Mouse (Mus musculus) embryonic facial prominence, embryonic 11.5 days (tissue): ENCODE data around the gene Lcn10. TPM values are rescaled to one million over a fixed set of nuclear protein-coding genes. Genes with fewer than 3 reads are reported as not detected.

Experiments used
- ATAC-seq: fragments of 200-750 bp; cut with Nextera tagmentation; replicated peaks from 2 replicates; pipeline ENCODE4 v1.8.0; 2017; ENCODE audit warnings: low read depth; ENCODE audit not compliant: insufficient number of reproducible peaks, low FRiP score, low TSS enrichment
- DNase-seq: peaks from one replicate; pipeline ENCODE4 v3.0.0-alpha.2; 2015; ENCODE audit warnings: low spot score
- H3K27ac ChIP-seq: fragments of 300-500 bp; sonication (generic); replicated peaks from 2 replicates; pipeline ENCODE4 v1.5.1; 2014; ENCODE audit warnings: mild to moderate bottlenecking, low read depth, low read length, control low read depth
- H3K27me3 ChIP-seq: fragments of 300-500 bp; sonication (generic); 2 replicates; pipeline ENCODE4 v1.6.1; 2014; ENCODE audit warnings: mild to moderate bottlenecking, low read length, moderate library complexity, mixed read lengths; ENCODE audit not compliant: control insufficient read depth, insufficient read depth
- H3K36me3 ChIP-seq: fragments of 300-500 bp; sonication (generic); replicated peaks from 2 replicates; pipeline ENCODE4 v1.6.1; 2014; ENCODE audit warnings: low read depth, mild to moderate bottlenecking, low read length, moderate library complexity, mixed read lengths; ENCODE audit not compliant: control insufficient read depth, insufficient read depth
- H3K4me1 ChIP-seq: fragments of 300-500 bp; sonication (generic); 2 replicates; pipeline ENCODE4 v1.6.1; 2014; ENCODE audit warnings: low read length, mixed read lengths; ENCODE audit not compliant: control insufficient read depth, insufficient read depth
- H3K4me2 ChIP-seq: fragments of 300-500 bp; sonication (generic); 2 replicates; pipeline ENCODE4 v1.6.1; 2014; ENCODE audit warnings: low read depth, mild to moderate bottlenecking, control low read depth, low read length, moderate library complexity
- H3K4me3 ChIP-seq: fragments of 300-500 bp; sonication (generic); 2 replicates; pipeline ENCODE4 v1.5.1; 2014; ENCODE audit warnings: low read depth, low read length, control low read depth
- H3K9ac ChIP-seq: fragments of 300-500 bp; sonication (generic); replicated peaks from 2 replicates; pipeline ENCODE4 v1.6.1; 2014; ENCODE audit warnings: mild to moderate bottlenecking, control low read depth, low read length
- H3K9me3 ChIP-seq: fragments of 300-500 bp; sonication (generic); replicated peaks from 2 replicates; pipeline ENCODE4 v1.6.1; 2016; ENCODE audit warnings: mild to moderate bottlenecking, low read length, inconsistent platforms, mixed read lengths; ENCODE audit not compliant: control insufficient read depth
- WGBS: fragments of 180-500 bp; shearing (Covaris S2); extraction: QIAGEN DNeasy Blood & Tissue Kit; methylation state at CpG from one replicate; pipeline ENCODE4 v1.1.7; 2014; 5-methylcytosine and 5-hydroxymethylcytosine counted together
- polyA plus RNA-seq: library from polyadenylated mRNA; unstranded; fragments of >200 nt; fragmentation: Nextera tagmentation; extraction: Ambion mirVana; gene quantifications from 2 replicates; pipeline ENCODE4 v1.2.1, GENCODE M21; 2014

The Lcn10 gene
- not detected in 2 replicates for polyA plus RNA-seq

- H3K36me3 ChIP-seq, result no peaks in the 10 kb centered on the region
- WGBS, result 65% methylated on average over 2 of the region's 2 CpGs
- no peaks in the 10 kb centered on the region for H3K27me3 ChIP-seq
- H3K4me2 ChIP-seq, result no peak within 1 kb of the TSS
- no peak within 1 kb of the TSS for H3K9ac ChIP-seq
- no peak within 1 kb of the TSS for H3K27ac ChIP-seq
- no peaks in the 10 kb centered on the region for H3K4me1 ChIP-seq
- ATAC-seq (no peak), DNase-seq (no peak)
- no peak within 1 kb of the TSS for H3K4me3 ChIP-seq
- no peaks in the 10 kb centered on the region for H3K9me3 ChIP-seq
Measured at GRCm38 (mm10) chr2:25682426-25682825, at the start of gene Lcn10. Gene Lcn10 (plus strand): TSS chr2:25682726.

GRCm38 (mm10) chr2:25633616-25634015 lies 48.9 kb upstream of the Lcn10 start:
- H3K27me3 ChIP-seq, result no peaks in the 10 kb centered on the region
- no peaks in the 10 kb centered on the region for H3K9me3 ChIP-seq
- H3K4me3 ChIP-seq, result no peak overlapping the region
- no peak overlapping the region for H3K27ac ChIP-seq
- H3K4me2 ChIP-seq, result no peak overlapping the region
- no peaks in the 10 kb centered on the region for H3K36me3 ChIP-seq
- no peak overlapping the region for H3K9ac ChIP-seq
- 73% methylated on average over 3 of the region's 3 CpGs for WGBS
- DNase-seq (no peak), ATAC-seq (no peak)
- H3K4me1 ChIP-seq, result no peaks in the 10 kb centered on the region

GRCm38 (mm10) chr2:25634046-25634445 lies 48.5 kb upstream of the Lcn10 start:
- Histone ChIP-seq H3K4me3 (no peak overlapping the region), H3K27me3 (no peaks in the 10 kb centered on the region), H3K9ac (no peak overlapping the region), H3K27ac (no peak overlapping the region), H3K36me3 (no peaks in the 10 kb centered on the region), H3K4me1 (no peaks in the 10 kb centered on the region), H3K9me3 (no peaks in the 10 kb centered on the region), H3K4me2 (no peak overlapping the region)
- no peak for DNase-seq
- ATAC-seq, result no peak
- 14% methylated on average over 1 of the region's 1 CpGs for WGBS

- Histone ChIP-seq H3K36me3 (no peaks in the 10 kb centered on the region), H3K27ac (no peak overlapping the region), H3K27me3 (no peaks in the 10 kb centered on the region), H3K4me1 (no peaks in the 10 kb centered on the region), H3K4me2 (no peak overlapping the region), H3K9ac (no peak overlapping the region), H3K4me3 (no peak overlapping the region), H3K9me3 (no peaks in the 10 kb centered on the region)
- peak; percentile 68 for DNase-seq
- no peak for ATAC-seq
- 15% methylated on average over 6 of the region's 6 CpGs for WGBS
Measured at GRCm38 (mm10) chr2:25639890-25640289, 42.6 kb upstream of the Lcn10 start.

- Histone ChIP-seq H3K27me3 (no peaks in the 10 kb centered on the region), H3K36me3 (no peaks in the 10 kb centered on the region), H3K4me2 (no peak within 1 kb of the TSS), H3K4me3 (no peak within 1 kb of the TSS), H3K4me1 (no peaks in the 10 kb centered on the region), H3K9me3 (no peaks in the 10 kb centered on the region), H3K27ac (no peak within 1 kb of the TSS), H3K9ac (no peak within 1 kb of the TSS)
- WGBS, result 78% methylated on average over 2 of the region's 2 CpGs
- DNase-seq, result no peak
- no peak for ATAC-seq
Measured at GRCm38 (mm10) chr2:25652902-25653301, 29.6 kb upstream of the Lcn10 start, which contains the start of gene Lcn8. Gene Lcn8 (plus strand): TSS chr2:25653120.

GRCm38 (mm10) chr2:25654502-25654901 lies 28.0 kb upstream of the Lcn10 start:
- H3K9ac ChIP-seq, result no peak overlapping the region
- DNase-seq (peak; percentile 24), ATAC-seq (no peak)
- H3K4me2 ChIP-seq, result no peak overlapping the region
- no peaks in the 10 kb centered on the region for H3K4me1 ChIP-seq
- H3K9me3 ChIP-seq, result no peaks in the 10 kb centered on the region
- no peaks in the 10 kb centered on the region for H3K36me3 ChIP-seq
- no peak overlapping the region for H3K4me3 ChIP-seq
- no peak overlapping the region for H3K27ac ChIP-seq
- H3K27me3 ChIP-seq, result no peaks in the 10 kb centered on the region
- WGBS, result 50% methylated on average over 1 of the region's 1 CpGs

- H3K36me3 ChIP-seq, result no peaks in the 10 kb centered on the region
- H3K9me3 ChIP-seq, result no peaks in the 10 kb centered on the region
- no peak overlapping the region for H3K4me3 ChIP-seq
- H3K4me1 ChIP-seq, result no peaks in the 10 kb centered on the region
- WGBS, result 82% methylated on average over 4 of the region's 4 CpGs
- H3K27ac ChIP-seq, result no peak overlapping the region
- H3K27me3 ChIP-seq, result no peaks in the 10 kb centered on the region
- DNase-seq (no peak), ATAC-seq (no peak)
- H3K9ac ChIP-seq, result no peak overlapping the region
- H3K4me2 ChIP-seq, result no peak overlapping the region
Measured at GRCm38 (mm10) chr2:25656691-25657090, 25.8 kb upstream of the Lcn10 start.

GRCm38 (mm10) chr2:25657246-25657645 lies 25.3 kb upstream of the Lcn10 start:
- H3K4me3 ChIP-seq, result no peak overlapping the region
- no peaks in the 10 kb centered on the region for H3K4me1 ChIP-seq
- 86% methylated on average over 4 of the region's 4 CpGs for WGBS
- no peak overlapping the region for H3K4me2 ChIP-seq
- no peak overlapping the region for H3K9ac ChIP-seq
- H3K9me3 ChIP-seq, result no peaks in the 10 kb centered on the region
- no peaks in the 10 kb centered on the region for H3K27me3 ChIP-seq
- H3K27ac ChIP-seq, result no peak overlapping the region
- no peak for ATAC-seq
- no peaks in the 10 kb centered on the region for H3K36me3 ChIP-seq
- DNase-seq, result no peak
